Mouse (Mus musculus) heart, embryonic 14.5 days (tissue): ENCODE data around the gene Slc9a9. TPM values are rescaled to one million over a fixed set of nuclear protein-coding genes. Genes with fewer than 3 reads are reported as not detected.

Experiments used
- ATAC-seq: fragments of 200-750 bp; cut with Nextera tagmentation; 2 replicates; pipeline ENCODE4 v1.8.0; 2017; ENCODE audit warnings: low read depth, moderate TSS enrichment; ENCODE audit not compliant: insufficient number of reproducible peaks, insufficient read depth, low FRiP score
- H3K27ac ChIP-seq, 2 experiments: fragments of 200-500 bp in 1 of 2; fragments of 300-500 bp in 1 of 2; sonication (generic) in 1 of 2; replicated peaks in 1 of 2; 2 replicates each; pipeline ENCODE4 v1.5.1; 2012 to 2014; ENCODE audit warnings: low read depth in 2 of 2, low read length in 2 of 2, control low read depth in 1 of 2, mild to moderate bottlenecking in 1 of 2, mixed read lengths in 1 of 2; ENCODE audit not compliant: control insufficient read depth in 1 of 2, insufficient read depth in 1 of 2
- H3K27me3 ChIP-seq: fragments of 300-500 bp; sonication (generic); 2 replicates; pipeline ENCODE4 v1.6.1; 2014; ENCODE audit warnings: mild to moderate bottlenecking, low read length, control low read depth; ENCODE audit not compliant: control insufficient read depth, insufficient read depth
- H3K36me3 ChIP-seq: fragments of 300-500 bp; sonication (generic); 2 replicates; pipeline ENCODE4 v1.6.1; 2014; ENCODE audit warnings: mild to moderate bottlenecking, control low read depth, low read length, mixed read lengths; ENCODE audit not compliant: control insufficient read depth, insufficient read depth
- H3K4me1 ChIP-seq, 2 experiments: fragments of 200-500 bp in 1 of 2; fragments of 300-500 bp in 1 of 2; sonication (generic) in 1 of 2; 2 replicates each; pipeline ENCODE4 v1.6.1; 2012 to 2014; ENCODE audit warnings: low read length in 2 of 2, control low read depth in 1 of 2, mixed read lengths in 1 of 2; ENCODE audit not compliant: control insufficient read depth in 2 of 2, insufficient read depth in 2 of 2
- H3K4me2 ChIP-seq: fragments of 300-500 bp; sonication (generic); 2 replicates; pipeline ENCODE4 v1.6.1; 2014; ENCODE audit warnings: mild to moderate bottlenecking, low read length
- H3K4me3 ChIP-seq, 2 experiments: fragments of 200-500 bp in 1 of 2; fragments of 300-500 bp in 1 of 2; sonication (generic) in 1 of 2; 2 replicates each; pipeline ENCODE4 v1.5.1; 2012 to 2014; ENCODE audit warnings: low read length in 2 of 2, mild to moderate bottlenecking in 2 of 2, control low read depth in 1 of 2, low read depth in 1 of 2, moderate library complexity in 1 of 2; ENCODE audit not compliant: control insufficient read depth in 1 of 2, insufficient read depth in 1 of 2
- H3K9ac ChIP-seq: fragments of 300-500 bp; sonication (generic); 2 replicates; pipeline ENCODE4 v1.6.1; 2014; ENCODE audit warnings: mild to moderate bottlenecking, low read length
- H3K9me3 ChIP-seq: fragments of 300-500 bp; sonication (generic); 2 replicates; pipeline ENCODE4 v1.6.1; 2016; ENCODE audit warnings: low read length, control low read depth; ENCODE audit not compliant: control insufficient read depth
- WGBS: fragments of 180-500 bp; shearing (Covaris S2); extraction: QIAGEN DNeasy Blood & Tissue Kit; methylation state at CpG from one replicate; pipeline ENCODE4 v1.1.7; 2014; 5-methylcytosine and 5-hydroxymethylcytosine counted together
- polyA plus RNA-seq: library from polyadenylated mRNA; unstranded; fragments of >200 nt; fragmentation: Nextera tagmentation; extraction: Ambion mirVana; gene quantifications from 2 replicates; pipeline ENCODE4 v1.2.1, GENCODE M21; 2014

Gene Slc9a9
- polyA plus RNA-seq, 1 experiment from 2014 or later: 4.7 TPM

DNA sequence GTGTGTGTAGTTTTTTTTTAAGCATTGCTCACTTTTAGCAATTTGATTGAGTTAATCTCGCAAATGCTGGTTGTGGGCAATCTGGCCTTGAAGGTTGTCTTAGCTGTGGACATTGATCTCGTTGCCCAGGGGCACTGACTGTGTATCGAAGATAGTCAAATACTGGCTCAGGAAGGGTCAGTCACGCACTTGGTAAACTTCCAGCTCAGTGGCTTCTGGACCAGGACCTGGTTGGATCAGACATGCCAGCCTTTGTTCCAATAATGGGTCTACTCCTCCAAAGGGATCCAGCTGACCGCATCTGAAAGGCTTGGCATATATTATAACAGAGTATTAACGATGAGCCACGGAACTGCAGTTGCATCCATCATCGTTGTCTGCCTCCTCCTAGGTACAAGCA, 489.2 kb downstream of the Slc9a9 start:
- Histone ChIP-seq H3K27ac (no peak overlapping the region), H3K9me3 (no peaks in the 10 kb centered on the region), H3K36me3 (no peaks in the 10 kb centered on the region), H3K4me2 (no peak overlapping the region), H3K4me3 (no peak overlapping the region), H3K4me1 (no peaks in the 10 kb centered on the region), H3K27me3 (no peaks in the 10 kb centered on the region), H3K9ac (no peak overlapping the region)
- ATAC-seq: no peak
- WGBS: 86% methylated on average over 8 of the region's 8 CpGs

DNA sequence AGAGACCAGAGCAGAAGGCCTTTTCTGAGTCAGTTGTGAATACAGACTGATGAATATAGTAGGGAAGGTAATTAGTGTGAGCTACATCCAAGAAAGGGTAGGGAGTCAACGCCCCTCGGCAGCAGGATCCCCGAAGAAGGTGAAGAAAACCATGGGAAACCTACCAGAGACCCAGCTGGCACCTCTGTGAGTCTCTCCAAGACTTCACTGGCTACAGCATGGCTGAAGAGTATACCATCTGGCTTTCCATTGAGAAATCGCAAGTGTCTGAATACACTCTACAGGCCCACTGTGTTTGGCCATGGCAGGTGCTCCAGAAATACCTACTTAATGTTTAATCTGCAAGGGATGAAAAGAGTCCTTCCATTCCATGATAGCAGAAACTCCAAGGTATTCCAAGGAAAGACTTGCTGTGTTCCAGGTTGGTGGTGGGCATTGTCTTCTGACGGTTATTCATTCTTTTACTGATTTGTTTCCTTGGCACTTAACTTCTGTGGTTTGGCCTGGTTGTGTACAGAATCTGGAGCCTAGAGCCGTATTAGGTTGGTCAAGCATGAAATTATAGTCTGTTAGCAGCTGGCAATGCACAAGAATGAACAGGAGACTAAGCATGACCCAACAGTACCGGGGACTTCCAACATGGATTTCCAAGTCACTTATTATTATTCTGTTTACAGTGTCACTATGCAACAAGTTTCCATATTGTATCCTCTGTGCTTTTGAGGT, 491.0 kb downstream of the Slc9a9 start:
- Histone ChIP-seq H3K9me3 (no peaks in the 10 kb centered on the region), H3K4me2 (no peak overlapping the region), H3K4me1 (no peaks in the 10 kb centered on the region), H3K27me3 (no peaks in the 10 kb centered on the region), H3K9ac (no peak overlapping the region), H3K27ac (no peak overlapping the region), H3K36me3 (no peaks in the 10 kb centered on the region), H3K4me3 (no peak overlapping the region)
- no peak for ATAC-seq
- WGBS: 84% methylated on average over 7 of the region's 7 CpGs

DNA sequence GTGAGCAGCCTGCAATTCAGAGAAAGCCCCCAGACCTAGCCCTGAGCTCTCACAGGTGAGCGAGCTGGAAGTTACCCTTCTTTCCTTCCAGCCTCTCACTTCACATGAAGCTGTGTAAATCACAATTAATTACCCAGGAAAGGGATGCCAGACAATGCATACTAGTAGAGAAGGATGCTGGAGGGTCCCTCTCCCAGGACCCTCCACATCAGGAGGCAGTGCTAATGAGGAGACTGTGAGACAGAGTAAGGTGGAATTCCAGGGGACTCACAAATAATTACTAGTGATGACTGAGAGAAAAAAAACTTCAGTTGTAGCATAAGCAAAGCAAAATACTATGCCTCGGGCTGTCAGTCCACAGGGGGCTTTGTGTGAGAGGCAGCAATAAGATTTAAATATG, 492.0 kb downstream of the Slc9a9 start:
- Histone ChIP-seq H3K4me2 (no peak overlapping the region), H3K4me1 (no peaks in the 10 kb centered on the region), H3K36me3 (no peaks in the 10 kb centered on the region), H3K9me3 (no peaks in the 10 kb centered on the region), H3K27ac (no peak overlapping the region), H3K9ac (no peak overlapping the region), H3K4me3 (no peak overlapping the region), H3K27me3 (no peaks in the 10 kb centered on the region)
- 85% methylated on average over 2 of the region's 2 CpGs for WGBS
- no peak for ATAC-seq

DNA sequence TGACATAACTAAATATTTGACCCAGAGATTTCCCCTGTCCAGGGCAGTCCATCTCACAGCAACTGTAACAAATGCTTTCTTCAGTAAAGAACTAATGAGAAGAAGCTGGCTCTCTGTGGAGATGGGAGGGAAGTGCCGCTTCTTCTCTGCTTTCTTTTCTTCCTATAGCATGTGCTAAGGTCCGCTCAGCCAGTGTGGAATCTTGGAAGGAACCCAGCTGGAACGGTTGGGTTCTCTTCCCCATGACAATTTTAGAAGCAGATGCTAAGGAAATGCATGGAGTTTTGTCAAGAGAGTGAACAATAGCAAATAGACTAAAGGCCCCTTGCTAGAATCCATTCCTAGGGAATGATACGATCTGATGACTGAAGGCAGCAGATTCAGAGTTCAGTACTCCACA, 496.5 kb downstream of the Slc9a9 start:
- 59% methylated on average over 4 of the region's 4 CpGs for WGBS
- H3K9ac ChIP-seq: no peak overlapping the region
- no peak overlapping the region for H3K4me3 ChIP-seq
- no peak overlapping the region for H3K27ac ChIP-seq
- no peaks in the 10 kb centered on the region for H3K36me3 ChIP-seq
- no peaks in the 10 kb centered on the region for H3K27me3 ChIP-seq
- no peak for ATAC-seq
- peaks cover 0 to 2% of the 10 kb centered on the region in 2 experiments; a peak in 1 of 4 replicates for H3K4me1 ChIP-seq
- no peaks in the 10 kb centered on the region for H3K9me3 ChIP-seq
- H3K4me2 ChIP-seq: no peak overlapping the region

DNA sequence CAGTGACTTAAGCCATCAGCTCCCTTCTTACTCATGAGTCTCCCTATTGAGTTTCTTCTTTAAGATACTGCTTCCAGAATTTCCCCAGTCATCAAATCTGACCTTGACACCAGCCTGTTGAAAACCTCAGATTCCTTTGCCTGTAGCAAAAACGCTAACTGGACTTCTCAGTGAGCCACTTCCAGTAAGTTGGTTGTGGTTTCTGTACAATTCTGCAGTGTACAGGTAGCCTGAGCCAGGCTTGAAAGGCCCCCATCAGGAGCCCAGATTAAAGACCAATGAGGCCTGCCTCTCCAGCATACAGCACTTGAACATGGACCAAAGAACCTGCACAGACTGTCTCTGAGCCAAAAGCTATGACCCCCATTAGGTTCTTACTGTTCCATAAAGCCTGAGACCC, 498.1 kb downstream of the Slc9a9 start:
- H3K27ac ChIP-seq: no peak overlapping the region
- H3K27me3 ChIP-seq: no peaks in the 10 kb centered on the region
- no peak overlapping the region for H3K9ac ChIP-seq
- H3K36me3 ChIP-seq: no peaks in the 10 kb centered on the region
- H3K4me3 ChIP-seq: no peak overlapping the region
- H3K4me2 ChIP-seq: no peak overlapping the region
- ATAC-seq: no peak
- 67% methylated on average over 1 of the region's 1 CpGs for WGBS
- no peaks in the 10 kb centered on the region for H3K9me3 ChIP-seq
- H3K4me1 ChIP-seq: peaks cover 0 to 2% of the 10 kb centered on the region in 2 experiments; a peak in 1 of 4 replicates

DNA sequence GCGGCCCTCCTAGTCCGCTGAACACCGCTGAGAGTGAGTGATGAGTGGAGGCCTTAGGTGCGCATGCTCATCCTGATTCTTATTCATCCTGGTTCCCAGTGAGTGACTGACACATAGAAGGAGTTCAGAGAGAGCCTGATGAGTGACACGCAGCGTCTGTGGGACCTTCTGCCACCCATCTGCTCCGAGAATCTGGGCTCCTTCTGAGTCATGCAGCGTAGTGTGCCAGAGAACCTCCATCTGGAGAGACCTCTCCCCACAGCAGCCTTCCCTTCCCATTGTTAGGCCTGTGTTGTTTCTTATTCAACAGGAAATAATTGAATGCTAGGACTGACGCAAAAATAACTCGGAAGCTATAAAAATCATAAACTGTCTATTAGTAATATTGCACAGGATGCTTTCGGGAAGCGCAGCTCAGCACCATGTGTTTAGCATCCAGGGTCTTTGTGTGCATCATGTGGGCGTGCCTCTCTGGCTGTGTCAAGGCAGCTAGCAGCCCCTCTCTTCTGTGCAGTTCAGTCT, 498.8 kb downstream of the Slc9a9 start:
- Histone ChIP-seq H3K9me3 (no peaks in the 10 kb centered on the region), H3K4me2 (no peak overlapping the region), H3K27me3 (no peaks in the 10 kb centered on the region), H3K4me3 (no peak overlapping the region), H3K4me1 (peaks cover 0 to 2% of the 10 kb centered on the region in 2 experiments; a peak in 1 of 4 replicates), H3K27ac (no peak overlapping the region), H3K36me3 (no peaks in the 10 kb centered on the region), H3K9ac (no peak overlapping the region)
- no peak for ATAC-seq
- WGBS: 76% methylated on average over 13 of the region's 13 CpGs

DNA sequence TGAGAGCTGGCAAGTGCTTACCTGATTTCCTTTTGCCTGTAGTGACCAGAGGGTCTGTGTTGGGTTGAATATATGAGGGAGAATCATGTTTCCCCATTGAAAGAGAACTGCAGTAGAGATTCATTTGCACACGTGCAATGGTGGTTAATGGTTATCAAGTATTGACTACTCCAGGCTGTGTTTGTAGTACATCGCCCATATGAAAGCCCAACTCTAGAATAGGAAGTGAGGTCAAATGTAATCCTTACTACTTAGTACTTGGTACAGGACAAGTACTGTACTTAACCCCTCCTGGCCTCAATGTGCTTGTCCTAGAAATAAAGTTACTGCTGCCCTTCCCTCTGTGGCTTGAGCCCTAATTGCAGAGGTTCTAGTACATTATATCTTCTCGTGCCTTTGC, 508.5 kb downstream of the Slc9a9 start:
- Histone ChIP-seq H3K4me3 (no peak overlapping the region), H3K4me2 (no peak overlapping the region), H3K4me1 (peaks cover 0 to 2% of the 10 kb centered on the region in 2 experiments; a peak in 1 of 4 replicates), H3K9ac (no peak overlapping the region), H3K36me3 (no peaks in the 10 kb centered on the region), H3K9me3 (no peaks in the 10 kb centered on the region), H3K27ac (no peak overlapping the region), H3K27me3 (no peaks in the 10 kb centered on the region)
- WGBS: 80% methylated on average over 3 of the region's 3 CpGs
- ATAC-seq: no peak

DNA sequence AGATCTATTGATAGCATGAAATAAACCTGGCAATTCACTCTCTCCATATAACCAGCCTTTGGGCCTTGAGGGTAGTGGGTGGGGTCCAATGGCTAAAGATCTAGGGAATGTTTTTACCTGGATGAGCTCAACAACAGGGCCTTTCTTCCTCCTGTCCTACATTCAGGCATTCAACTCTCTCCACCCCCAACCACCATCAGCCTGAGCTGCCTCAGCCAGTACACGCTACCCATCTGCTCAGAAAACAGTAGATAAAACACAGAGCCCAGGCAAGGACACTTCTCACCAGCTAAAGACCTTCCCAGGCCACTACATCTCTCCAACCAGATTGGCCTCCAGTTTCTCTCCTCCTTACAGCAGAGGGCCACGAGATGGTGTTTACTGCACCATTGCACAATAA, 510.3 kb downstream of the Slc9a9 start:
- H3K27me3 ChIP-seq: no peaks in the 10 kb centered on the region
- WGBS: 75% methylated on average over 2 of the region's 2 CpGs
- no peak for ATAC-seq
- H3K9ac ChIP-seq: no peak overlapping the region
- H3K27ac ChIP-seq: no peak overlapping the region
- H3K36me3 ChIP-seq: no peaks in the 10 kb centered on the region
- H3K9me3 ChIP-seq: no peaks in the 10 kb centered on the region
- H3K4me1 ChIP-seq: peaks cover 0 to 2% of the 10 kb centered on the region in 2 experiments; a peak in 1 of 4 replicates
- no peak overlapping the region for H3K4me2 ChIP-seq
- H3K4me3 ChIP-seq: no peak overlapping the region
